Mouse (Mus musculus) cerebellum, adult 2 months (tissue): ENCODE results near the gene Racgap1.

Experiments
- CTCF ChIP-seq: fragments of 200-500 bp; IDR thresholded peaks from 2 replicates; pipeline ENCODE4 v1.5.1; 2011; ENCODE audit warnings: low read depth, mild to moderate bottlenecking, control low read depth, low read length, moderate library complexity, borderline replicate concordance; ENCODE audit not compliant: insufficient read depth
- POLR2A ChIP-seq: fragments of 200-500 bp; IDR thresholded peaks from 2 replicates; pipeline ENCODE4 v1.6.1; 2011; ENCODE audit warnings: low read length, control low read depth, borderline replicate concordance; ENCODE audit not compliant: insufficient read depth

- TF ChIP-seq POLR2A (no peak), CTCF (no peak)
Observed at GRCm38 (mm10) chr15:99603216-99603615, 48.2 kb downstream of the Racgap1 start.
